Mouse (Mus musculus) heart, postnatal 0 days (tissue): ENCODE data around the gene Setmar. TPM values are rescaled to one million over a fixed set of nuclear protein-coding genes. Genes with fewer than 3 reads are reported as not detected.
A peak's percentile ranks its signal among the peaks of the same experiment; 100 is the strongest.

ENCODE experiments used
- ATAC-seq: fragments of 200-750 bp; cut with Nextera tagmentation; 2 replicates; pipeline ENCODE4 v1.8.0; 2017; ENCODE audit warnings: low read depth, moderate number of reproducible peaks, moderate library complexity; ENCODE audit not compliant: insufficient read depth
- DNase-seq: peaks from one replicate; pipeline ENCODE4 v3.0.0-alpha.2; 2016; ENCODE audit warnings: low spot score
- H3K27ac ChIP-seq: fragments of 300-500 bp; sonication (generic); 2 replicates; pipeline ENCODE4 v1.5.1; 2014; ENCODE audit warnings: low read depth, mild to moderate bottlenecking
- H3K27me3 ChIP-seq: fragments of 300-500 bp; sonication (generic); 2 replicates; pipeline ENCODE4 v1.6.1; 2014; ENCODE audit warnings: low read length, mixed read lengths; ENCODE audit not compliant: control insufficient read depth, insufficient read depth
- H3K36me3 ChIP-seq: fragments of 300-500 bp; sonication (generic); replicated peaks from 2 replicates; pipeline ENCODE4 v1.6.1; 2014; ENCODE audit warnings: low read length, mixed read lengths; ENCODE audit not compliant: control insufficient read depth, insufficient read depth
- H3K4me1 ChIP-seq: fragments of 300-500 bp; sonication (generic); 2 replicates; pipeline ENCODE4 v1.6.1; 2014; ENCODE audit warnings: antibody characterized with exemption; ENCODE audit not compliant: control insufficient read depth, insufficient read depth
- H3K4me2 ChIP-seq: fragments of 300-500 bp; sonication (generic); 2 replicates; pipeline ENCODE4 v1.6.1; 2014; ENCODE audit warnings: low read depth, mild to moderate bottlenecking, low read length, moderate library complexity
- H3K4me3 ChIP-seq: fragments of 300-500 bp; sonication (generic); 2 replicates; pipeline ENCODE4 v1.5.1; 2014; ENCODE audit warnings: low read depth, low read length
- H3K9ac ChIP-seq: fragments of 300-500 bp; sonication (generic); replicated peaks from 2 replicates; pipeline ENCODE4 v1.6.1; 2014; ENCODE audit warnings: low read depth, low read length, mixed read lengths
- H3K9me3 ChIP-seq: fragments of 300-500 bp; sonication (generic); replicated peaks from 2 replicates; pipeline ENCODE4 v1.6.1; 2016; ENCODE audit warnings: low read length; ENCODE audit not compliant: control insufficient read depth
- CTCF ChIP-seq: IDR thresholded peaks from 2 replicates; pipeline ENCODE4 v1.5.1; 2016; ENCODE audit warnings: antibody characterized with exemption, control low read depth, low read depth
- EP300 ChIP-seq: IDR thresholded peaks from 2 replicates; pipeline ENCODE4 v1.6.1; 2016; ENCODE audit warnings: antibody characterized with exemption, low read depth
- WGBS: fragments of 180-500 bp; shearing (Covaris S2); extraction: QIAGEN DNeasy Blood & Tissue Kit; methylation state at CpG from one replicate; pipeline ENCODE4 v1.1.7; 2014; 5-methylcytosine and 5-hydroxymethylcytosine counted together
- polyA plus RNA-seq: library from polyadenylated mRNA; unstranded; fragments of >200 nt; fragmentation: Nextera tagmentation; extraction: Ambion mirVana; gene quantifications from 2 replicates; pipeline ENCODE4 v1.2.1, GENCODE M21; 2015
- total RNA-seq: library from RNA; depleted of rRNA; stranded (reverse); fragments of >200 nt; gene quantifications from 2 replicates; pipeline ENCODE4 v1.2.3, GENCODE M21; 2014; ENCODE audit warnings: low replicate concordance

Setmar gene
- total and polyA plus RNA-seq, 2 experiments from 2014 or later: 3.1 to 3.8 TPM

GRCm38 (mm10) chr6:108075857-108076256 is 11.0 kb downstream of the Setmar start:
- Histone ChIP-seq H3K27ac (no peak overlapping the region), H3K27me3 (no peaks in the 10 kb centered on the region)

DNA sequence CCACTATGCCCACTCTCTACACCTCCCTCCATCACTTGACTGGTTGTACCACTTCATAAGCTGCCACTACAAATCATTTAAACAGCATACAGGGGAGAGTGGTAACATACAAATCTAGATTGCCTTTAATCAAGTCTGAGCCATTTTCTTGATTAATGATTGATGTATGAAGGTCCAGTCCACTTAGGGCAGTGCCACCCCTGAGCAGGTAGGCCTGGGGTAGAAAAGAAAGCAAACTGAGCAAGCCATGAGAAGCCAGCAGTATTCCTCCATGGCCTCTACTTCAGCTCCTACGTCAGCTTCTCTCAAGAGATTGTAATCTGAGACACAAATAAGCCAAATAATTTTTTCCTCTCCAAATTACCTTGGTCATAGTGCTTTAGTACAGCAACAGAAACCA is 26.5 kb downstream of the Setmar start:
- no peak for TF ChIP-seq CTCF
- no peak for TF ChIP-seq EP300
- Histone ChIP-seq H3K4me2 (no peak overlapping the region), H3K27me3 (no peaks in the 10 kb centered on the region), H3K27ac (no peak overlapping the region), H3K9ac (no peak overlapping the region), H3K4me1 (no peaks in the 10 kb centered on the region), H3K4me3 (no peak overlapping the region), H3K36me3 (no peaks in the 10 kb centered on the region), H3K9me3 (no peaks in the 10 kb centered on the region)
- ATAC-seq: no peak
- WGBS: 73% methylated on average over 1 of the region's 1 CpGs
- no peak for DNase-seq

More at GRCm38 (mm10) chr6:108075857-108076256, 11.0 kb downstream of the Setmar start:
- H3K4me3 ChIP-seq: no peak overlapping the region
- no peaks in the 10 kb centered on the region for H3K9me3 ChIP-seq
- ATAC-seq (no peak), DNase-seq (no peak)
- WGBS: 91% methylated on average over 7 of the region's 7 CpGs
- TF ChIP-seq CTCF (no peak), EP300 (no peak)
- no peak overlapping the region for H3K4me2 ChIP-seq
- no peak overlapping the region for H3K9ac ChIP-seq
- H3K36me3 ChIP-seq: peaks cover 15% of the 10 kb centered on the region; the same call in 1 of the 2 replicates
- no peaks in the 10 kb centered on the region for H3K4me1 ChIP-seq

DNA sequence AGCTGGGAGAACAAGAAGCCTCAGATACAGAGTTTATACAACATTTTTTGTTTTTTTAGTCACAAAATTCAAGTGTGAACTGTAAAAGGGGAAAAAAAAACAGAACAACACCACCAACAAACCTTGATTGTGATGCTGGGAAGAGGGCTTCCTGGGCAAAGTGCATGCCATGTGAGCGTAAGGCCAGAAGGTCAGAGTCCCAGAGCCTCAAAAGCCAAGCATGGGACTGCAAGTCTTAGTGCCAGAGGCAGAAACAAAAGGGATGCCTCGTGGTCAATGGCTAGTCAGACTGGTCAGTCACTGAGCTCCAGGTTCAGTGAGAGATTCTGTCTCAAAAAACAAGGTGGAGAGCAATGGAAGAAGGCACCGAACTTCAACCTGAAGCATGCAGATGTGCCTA is 27.8 kb downstream of the Setmar start:
- WGBS: 75% methylated on average over 3 of the region's 3 CpGs
- DNase-seq (no peak), ATAC-seq (no peak)
- Histone ChIP-seq H3K9me3 (no peaks in the 10 kb centered on the region), H3K27me3 (no peaks in the 10 kb centered on the region), H3K27ac (no peak overlapping the region), H3K9ac (no peak overlapping the region), H3K36me3 (no peaks in the 10 kb centered on the region), H3K4me2 (no peak overlapping the region), H3K4me1 (no peaks in the 10 kb centered on the region), H3K4me3 (no peak overlapping the region)
- no peak for TF ChIP-seq CTCF

DNA sequence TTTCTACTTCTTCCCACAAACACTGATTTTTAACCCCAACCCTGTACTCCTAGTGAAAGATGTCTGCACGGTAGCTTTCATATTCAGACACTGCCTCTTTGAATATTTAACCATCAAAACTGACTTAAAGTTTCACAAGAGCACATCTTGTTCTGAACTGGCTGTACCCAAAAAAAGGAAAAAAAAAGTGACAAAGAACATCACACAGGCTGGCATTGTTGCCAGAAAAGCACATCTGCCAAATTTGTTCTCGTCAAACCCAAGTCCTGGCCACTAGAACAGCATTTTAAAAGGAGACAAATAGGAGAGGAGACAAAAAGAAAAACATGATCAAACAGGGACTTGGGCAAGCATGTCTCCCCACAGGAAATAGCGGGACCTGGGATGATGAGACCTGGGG is 28.6 kb downstream of the Setmar start:
- Histone ChIP-seq H3K36me3 (no peaks in the 10 kb centered on the region), H3K27me3 (no peaks in the 10 kb centered on the region), H3K4me3 (no peak overlapping the region), H3K9ac (no peak overlapping the region), H3K4me2 (no peak overlapping the region), H3K9me3 (no peaks in the 10 kb centered on the region), H3K4me1 (no peaks in the 10 kb centered on the region), H3K27ac (no peak overlapping the region)
- DNase-seq: no peak
- no peak for TF ChIP-seq CTCF
- TF ChIP-seq EP300: no peak
- no peak for ATAC-seq
- WGBS: 81% methylated on average over 3 of the region's 3 CpGs

- WGBS: 82% methylated on average over 5 of the region's 5 CpGs
- H3K27me3 ChIP-seq: no peaks in the 10 kb centered on the region
- H3K4me2 ChIP-seq: no peak overlapping the region
- H3K27ac ChIP-seq: no peak overlapping the region
- DNase-seq (no peak), ATAC-seq (no peak)
- no peaks in the 10 kb centered on the region for H3K36me3 ChIP-seq
- H3K9ac ChIP-seq: no peak overlapping the region
- H3K4me3 ChIP-seq: no peak overlapping the region
- no peaks in the 10 kb centered on the region for H3K9me3 ChIP-seq
- H3K4me1 ChIP-seq: 0 out of 2 replicates have a peak, but pooled peaks cover 3% of the 10 kb centered on the region
- TF ChIP-seq EP300 (no peak), CTCF (no peak)
Measured at GRCm38 (mm10) chr6:108095445-108095844, 30.6 kb downstream of the Setmar start.

DNA sequence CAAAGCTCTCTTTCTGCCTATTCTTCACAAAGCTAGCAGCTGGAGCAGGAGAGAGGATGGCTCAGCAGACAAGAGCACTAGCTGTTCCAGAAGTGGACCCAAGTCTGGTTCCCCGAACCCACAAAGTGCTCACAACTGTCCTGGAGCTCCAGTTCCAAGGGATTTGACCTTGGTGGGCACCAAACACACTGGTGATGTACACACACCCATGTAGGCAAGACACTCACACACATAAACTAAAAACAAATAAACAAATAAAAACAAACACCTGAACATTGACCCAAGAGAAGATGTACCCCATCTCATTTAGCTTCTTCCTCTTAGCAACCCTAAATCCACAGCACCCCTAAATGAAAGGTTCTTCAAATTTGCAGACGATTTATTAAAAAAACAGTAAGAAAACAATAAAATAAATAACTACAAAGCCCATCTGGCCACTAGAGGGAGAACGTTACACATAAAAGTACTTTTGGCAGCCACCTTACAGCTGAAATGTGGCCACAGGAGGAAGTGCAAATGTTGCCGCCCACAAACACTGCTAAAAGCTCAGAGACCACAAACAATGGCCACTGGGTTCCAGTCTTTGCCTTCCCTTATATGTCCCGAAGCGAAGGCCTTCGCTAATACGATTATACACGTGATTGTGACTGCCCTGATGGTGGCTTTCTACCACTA is 33.5 kb downstream of the Setmar start:
- Histone ChIP-seq H3K27ac (no peak overlapping the region), H3K9ac (no peak overlapping the region)

More for the DNA sequence above, 33.5 kb downstream of the Setmar start:
- peak; percentile 78 for ATAC-seq
- no peaks in the 10 kb centered on the region for H3K9me3 ChIP-seq
- TF ChIP-seq CTCF (peak; percentile 78), EP300 (no peak)
- DNase-seq: peak; percentile 94
- H3K4me1 ChIP-seq: peaks cover 5% of the 10 kb centered on the region; the same call in 1 of the 2 replicates
- no peaks in the 10 kb centered on the region for H3K36me3 ChIP-seq
- peak overlapping the region; percentile 29; the same call in 1 of the 2 replicates for H3K4me2 ChIP-seq
- WGBS: 16% methylated on average over 9 of the region's 9 CpGs
- no peak overlapping the region for H3K4me3 ChIP-seq
- H3K27me3 ChIP-seq: no peaks in the 10 kb centered on the region
